Mouse (Mus musculus) embryonic facial prominence, embryonic 13.5 days (tissue): ENCODE measurements around the gene Dusp27. TPM values are rescaled to one million over a fixed set of nuclear protein-coding genes. Genes with fewer than 3 reads are reported as not detected.
A peak's percentile ranks its signal among the peaks of the same experiment; 100 is the strongest.

Experiments used
- ATAC-seq: fragments of 200-750 bp; cut with Nextera tagmentation; 2 replicates; pipeline ENCODE4 v1.8.0; 2017; ENCODE audit warnings: low read depth; ENCODE audit not compliant: insufficient number of reproducible peaks, insufficient read depth, low FRiP score, low TSS enrichment
- H3K27ac ChIP-seq: fragments of 300-500 bp; sonication (generic); 2 replicates; pipeline ENCODE4 v1.5.1; 2015; ENCODE audit warnings: moderate library complexity, mild to moderate bottlenecking, inconsistent platforms
- H3K27me3 ChIP-seq: fragments of 300-500 bp; sonication (generic); 2 replicates; pipeline ENCODE4 v1.6.1; 2015; ENCODE audit warnings: mild to moderate bottlenecking, inconsistent platforms
- H3K36me3 ChIP-seq: fragments of 300-500 bp; sonication (generic); 2 replicates; pipeline ENCODE4 v1.6.1; 2015; ENCODE audit warnings: mild to moderate bottlenecking, inconsistent platforms
- H3K4me1 ChIP-seq: fragments of 300-500 bp; sonication (generic); 2 replicates; pipeline ENCODE4 v1.6.1; 2015; ENCODE audit warnings: inconsistent platforms
- H3K4me2 ChIP-seq: fragments of 300-500 bp; sonication (generic); 2 replicates; pipeline ENCODE4 v1.6.1; 2015; ENCODE audit warnings: moderate library complexity, mild to moderate bottlenecking, inconsistent platforms
- H3K4me3 ChIP-seq: fragments of 300-500 bp; sonication (generic); 2 replicates; pipeline ENCODE4 v1.5.1; 2015; ENCODE audit warnings: mild to moderate bottlenecking, inconsistent platforms
- H3K9ac ChIP-seq: fragments of 300-500 bp; sonication (generic); 2 replicates; pipeline ENCODE4 v1.6.1; 2015; ENCODE audit warnings: mild to moderate bottlenecking, inconsistent platforms
- H3K9me3 ChIP-seq: fragments of 300-500 bp; sonication (generic); 2 replicates; pipeline ENCODE4 v1.6.1; 2016; ENCODE audit warnings: inconsistent platforms
- WGBS: fragments of 180-500 bp; shearing (Covaris S2); methylation state at CpG from one replicate; pipeline ENCODE4 v1.1.7; 2015; ENCODE audit warnings: mixed read lengths; 5-methylcytosine and 5-hydroxymethylcytosine counted together
- polyA plus RNA-seq: library from polyadenylated mRNA; unstranded; fragments of >200 nt; fragmentation: Nextera tagmentation; extraction: Ambion mirVana; gene quantifications from 2 replicates; pipeline ENCODE4 v1.2.1, GENCODE M21; 2015

Dusp27 gene
- polyA plus RNA-seq, 1 experiment from 2014 or later, result 2.6 TPM

DNA sequence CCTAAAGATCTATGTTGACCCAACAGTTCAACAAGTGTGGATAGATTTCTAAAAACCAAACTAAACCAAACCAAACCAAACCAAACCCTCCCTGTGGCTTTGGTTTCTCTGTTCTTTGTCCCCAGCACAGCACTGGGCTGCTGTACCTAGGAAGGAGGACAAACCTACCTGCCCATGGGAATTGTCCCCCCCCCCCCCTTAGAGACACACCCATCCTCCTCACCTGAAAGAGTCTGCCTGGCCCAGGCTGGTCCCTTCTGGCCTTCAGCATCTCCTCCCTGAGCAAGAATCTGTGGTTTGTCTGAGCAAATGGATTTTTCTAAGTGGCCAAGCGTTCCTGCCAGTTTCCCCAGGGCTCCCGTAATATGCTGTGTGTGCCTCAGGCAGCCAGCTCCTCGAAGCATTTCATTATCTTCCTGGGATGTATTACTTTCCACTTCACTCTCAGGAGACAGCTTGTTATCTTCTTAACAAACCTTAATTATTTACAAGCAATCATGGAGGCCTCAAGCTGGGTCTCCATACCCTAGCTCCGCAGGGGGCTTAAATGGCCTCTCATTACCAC, 12.0 kb upstream of the Dusp27 start:
- Histone ChIP-seq H3K36me3 (no peaks in the 10 kb centered on the region), H3K4me1 (no peaks in the 10 kb centered on the region), H3K4me3 (no peak overlapping the region), H3K9me3 (no peaks in the 10 kb centered on the region), H3K27ac (no peak overlapping the region), H3K27me3 (no peaks in the 10 kb centered on the region; the same call in 1 of the 2 replicates), H3K9ac (no peak overlapping the region), H3K4me2 (no peak overlapping the region)
- no peak for ATAC-seq
- WGBS, result 39% methylated on average over 4 of the region's 4 CpGs

DNA sequence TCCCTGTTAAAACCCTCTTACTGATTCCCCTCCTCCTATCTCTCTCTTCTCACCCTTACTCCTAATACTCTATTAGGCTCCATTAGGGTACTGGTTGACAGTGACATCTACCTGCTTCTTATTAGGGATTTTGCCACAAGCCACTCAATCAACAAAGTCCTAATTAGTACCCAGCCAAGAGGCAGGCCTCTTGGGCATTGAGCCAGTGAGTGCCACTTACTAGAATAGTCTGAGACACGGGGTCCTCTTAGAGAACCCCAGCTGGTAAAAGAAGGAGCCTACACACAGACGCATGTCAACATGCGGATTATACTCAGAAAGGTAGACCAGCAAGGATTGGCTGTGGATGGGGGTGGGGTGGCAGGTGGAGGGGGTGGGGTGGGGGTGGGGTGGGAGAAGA, 11.4 kb upstream of the Dusp27 start:
- Histone ChIP-seq H3K9me3 (no peaks in the 10 kb centered on the region), H3K36me3 (no peaks in the 10 kb centered on the region), H3K4me2 (no peak overlapping the region), H3K27me3 (no peaks in the 10 kb centered on the region; the same call in 1 of the 2 replicates), H3K4me3 (no peak overlapping the region), H3K4me1 (no peaks in the 10 kb centered on the region), H3K9ac (no peak overlapping the region), H3K27ac (no peak overlapping the region)
- 81% methylated on average over 3 of the region's 3 CpGs for WGBS
- no peak for ATAC-seq

GRCm38 (mm10) chr1:166138136-166138535, 10.4 kb upstream of the Dusp27 start:
- WGBS, result 63% methylated on average over 13 of the region's 13 CpGs
- Histone ChIP-seq H3K4me1 (no peaks in the 10 kb centered on the region), H3K9me3 (no peaks in the 10 kb centered on the region), H3K9ac (no peak overlapping the region), H3K27ac (no peak overlapping the region), H3K4me3 (no peak overlapping the region), H3K36me3 (no peaks in the 10 kb centered on the region), H3K27me3 (no peaks in the 10 kb centered on the region; the same call in 1 of the 2 replicates), H3K4me2 (no peak overlapping the region)
- ATAC-seq, result 0 out of 2 replicates have a peak, but pooled peaks have one; percentile 8

DNA sequence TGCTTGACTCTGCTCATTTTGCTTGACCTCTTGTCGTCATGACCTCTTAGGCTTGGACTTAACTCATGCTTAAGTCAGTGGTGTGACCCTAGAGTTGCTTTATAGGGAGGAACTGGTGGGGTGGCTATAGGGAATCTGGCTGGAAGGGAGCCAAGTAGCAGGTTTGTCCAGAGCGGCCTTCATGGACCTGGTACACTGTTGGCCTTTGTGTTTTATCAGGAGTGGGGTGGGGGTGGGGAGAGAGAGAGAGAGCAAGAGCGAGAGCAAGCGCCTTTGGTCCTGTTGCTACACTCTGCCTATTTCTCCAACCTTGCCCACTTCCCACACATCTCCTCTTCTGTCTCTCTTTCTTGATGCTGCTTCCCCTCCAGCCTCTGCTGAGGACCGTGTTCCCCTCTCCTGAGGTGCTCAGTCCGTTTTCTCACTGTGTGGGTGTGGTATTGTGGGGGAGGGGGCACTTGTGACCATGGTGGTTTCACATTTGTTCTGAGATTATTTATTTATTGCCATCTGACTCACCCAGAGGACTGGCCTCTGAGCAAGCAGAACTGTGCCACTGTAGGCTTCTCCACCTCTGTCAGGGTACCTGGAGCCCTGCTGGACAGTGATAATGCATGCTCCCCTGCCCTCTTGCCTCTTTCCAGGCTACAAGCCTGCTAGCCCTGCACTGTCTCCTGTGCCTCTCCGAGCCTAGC, 9.7 kb upstream of the Dusp27 start:
- Histone ChIP-seq H3K9ac (no peak overlapping the region), H3K27me3 (no peaks in the 10 kb centered on the region; the same call in 1 of the 2 replicates), H3K4me2 (no peak overlapping the region), H3K4me1 (peaks cover 2% of the 10 kb centered on the region), H3K36me3 (no peaks in the 10 kb centered on the region), H3K4me3 (no peak overlapping the region), H3K27ac (no peak overlapping the region), H3K9me3 (no peaks in the 10 kb centered on the region)
- whole genome bisulfite sequencing, result 75% methylated on average over 7 of the region's 7 CpGs
- 0 out of 2 replicates have a peak, but pooled peaks have one; percentile 15 for ATAC-seq

DNA sequence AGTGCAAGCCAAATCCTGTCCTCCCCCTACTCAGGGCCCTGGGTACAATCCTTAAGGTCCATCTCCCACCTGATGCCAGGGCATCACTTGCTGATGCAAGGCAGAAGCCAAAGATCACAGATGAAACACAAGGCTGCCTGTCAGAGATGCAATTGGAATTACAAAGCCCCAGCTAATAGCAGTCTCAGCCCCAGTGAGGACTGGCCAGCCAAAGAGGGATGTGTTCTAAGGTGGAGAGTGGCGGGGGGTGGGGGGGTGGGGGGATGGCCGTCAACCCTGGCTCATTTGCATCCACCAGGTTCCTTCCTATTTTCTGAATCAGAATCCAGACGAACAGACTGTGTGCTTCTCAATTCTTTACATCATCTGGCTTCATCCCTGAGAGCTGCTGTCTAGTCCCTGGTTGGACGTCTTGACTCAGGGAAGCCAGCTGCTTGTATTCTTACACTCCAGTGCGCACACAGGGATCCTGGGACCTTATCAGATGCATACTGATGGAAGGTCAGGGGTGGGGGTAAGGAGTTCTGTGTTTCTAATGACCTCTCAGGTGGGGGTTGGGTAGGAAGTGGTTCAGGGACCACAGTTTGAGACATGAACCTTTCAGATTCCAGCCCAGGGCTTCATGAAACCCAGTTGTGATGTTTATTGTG, 7.5 kb upstream of the Dusp27 start:
- Histone ChIP-seq H3K27ac (no peak overlapping the region), H3K4me3 (no peak overlapping the region), H3K4me1 (peaks cover 22% of the 10 kb centered on the region), H3K27me3 (no peaks in the 10 kb centered on the region; the same call in 1 of the 2 replicates), H3K9me3 (no peaks in the 10 kb centered on the region), H3K9ac (no peak overlapping the region), H3K36me3 (no peaks in the 10 kb centered on the region), H3K4me2 (no peak overlapping the region)
- WGBS, result 47% methylated on average over 5 of the region's 5 CpGs
- ATAC-seq, result no peak

DNA sequence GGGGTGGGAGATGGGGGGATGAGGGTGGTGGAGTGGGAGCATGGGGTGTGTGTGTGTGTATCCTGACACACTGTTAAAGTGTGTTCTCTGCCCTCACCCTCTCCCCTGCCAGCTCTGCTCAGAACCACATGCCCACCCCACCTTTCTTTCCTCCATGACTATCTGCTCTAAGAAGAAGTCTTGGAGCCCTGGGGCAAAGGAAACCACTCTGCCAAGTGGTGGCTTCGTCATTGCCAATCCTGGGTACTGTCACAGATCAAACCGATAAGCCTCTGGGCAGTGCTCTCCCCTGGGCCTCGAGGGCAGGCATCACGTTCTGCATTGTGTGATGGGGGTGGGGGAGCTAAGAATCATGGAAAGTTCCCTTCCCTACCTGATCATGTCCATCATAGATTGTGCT, 4.6 kb upstream of the Dusp27 start:
- WGBS, result 36% methylated on average over 4 of the region's 4 CpGs
- peaks cover 39% of the 10 kb centered on the region for H3K4me1 ChIP-seq
- no peak overlapping the region for H3K9ac ChIP-seq
- H3K4me2 ChIP-seq, result no peak overlapping the region
- no peak for ATAC-seq
- H3K27me3 ChIP-seq, result no peaks in the 10 kb centered on the region
- no peaks in the 10 kb centered on the region for H3K36me3 ChIP-seq
- H3K9me3 ChIP-seq, result no peaks in the 10 kb centered on the region
- H3K4me3 ChIP-seq, result no peak overlapping the region
- no peak overlapping the region for H3K27ac ChIP-seq

DNA sequence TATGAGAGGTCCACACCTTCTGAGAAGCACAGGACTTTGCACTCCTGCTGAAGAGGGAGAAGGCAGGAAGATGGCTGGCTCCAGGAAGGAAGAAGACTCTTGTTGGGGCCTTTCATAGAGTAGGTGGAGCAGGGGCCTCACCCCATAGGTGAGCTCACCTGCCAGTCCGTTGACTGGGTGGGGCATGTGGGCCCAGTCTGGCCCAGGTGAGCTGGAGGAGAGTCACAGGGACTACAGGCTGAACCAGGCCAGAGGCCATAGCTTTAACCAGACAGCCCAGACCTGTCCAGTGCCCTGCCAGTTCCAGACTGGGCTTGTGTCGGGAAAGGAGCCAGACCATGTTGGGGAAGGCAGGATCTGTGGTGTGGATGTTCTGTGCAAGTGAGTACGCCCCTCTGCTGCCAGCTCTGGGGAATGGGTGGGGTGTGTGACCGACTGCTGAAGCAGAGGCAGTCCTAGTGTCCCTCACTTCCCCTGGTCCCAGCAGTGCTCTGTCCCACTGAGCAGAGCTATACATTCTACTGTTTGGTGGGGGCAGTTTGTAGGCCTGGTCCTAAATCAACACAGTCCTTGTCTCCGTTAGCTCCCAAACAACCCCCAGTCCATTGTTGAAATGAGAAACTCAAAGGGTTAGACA, 2.6 kb upstream of the Dusp27 start, which contains the start of gene Gpa33:
Gpa33 (plus strand) TSS at position 15 of the 637 bp plus-strand sequence.
- Histone ChIP-seq H3K9ac (no peak within 1 kb of the TSS), H3K4me3 (no peak within 1 kb of the TSS), H3K27me3 (no peaks in the 10 kb centered on the region), H3K9me3 (no peaks in the 10 kb centered on the region), H3K27ac (no peak within 1 kb of the TSS), H3K36me3 (no peaks in the 10 kb centered on the region), H3K4me1 (peaks cover 46% of the 10 kb centered on the region), H3K4me2 (no peak within 1 kb of the TSS)
- ATAC-seq, result no peak
- WGBS, result 85% methylated on average over 5 of the region's 5 CpGs

DNA sequence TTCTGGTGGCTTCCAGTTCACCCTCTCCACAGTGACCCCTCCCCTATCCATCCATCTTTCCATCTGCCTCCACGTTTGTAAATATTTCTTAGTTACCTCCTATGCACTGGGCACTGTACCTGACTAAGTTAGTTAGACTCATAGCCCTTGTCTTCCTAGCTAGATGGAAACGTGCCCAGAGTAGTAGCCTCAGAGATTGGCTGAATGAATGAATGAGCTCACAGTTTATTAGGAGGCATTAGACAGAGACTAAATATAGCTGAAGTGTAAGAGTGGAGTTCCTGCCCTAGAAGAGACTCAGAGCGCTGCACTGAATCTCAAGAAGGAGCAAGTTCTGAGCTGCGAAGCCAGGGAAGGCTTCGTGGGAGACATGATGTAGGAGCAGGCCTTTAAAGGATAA, 829 bp upstream of the Dusp27 start:
- H3K9ac ChIP-seq, result no peak overlapping the region
- peaks cover 46% of the 10 kb centered on the region for H3K4me1 ChIP-seq
- WGBS, result 84% methylated on average over 5 of the region's 5 CpGs
- ATAC-seq, result no peak
- H3K27me3 ChIP-seq, result no peaks in the 10 kb centered on the region
- H3K27ac ChIP-seq, result no peak overlapping the region
- H3K9me3 ChIP-seq, result no peaks in the 10 kb centered on the region
- no peak overlapping the region for H3K4me2 ChIP-seq
- no peak overlapping the region for H3K4me3 ChIP-seq
- no peaks in the 10 kb centered on the region for H3K36me3 ChIP-seq

GRCm38 (mm10) chr1:166126795-166127194, 927 bp downstream of the Dusp27 start:
- H3K27me3 ChIP-seq, result no peaks in the 10 kb centered on the region
- H3K4me3 ChIP-seq, result 0 out of 2 replicates have a peak overlapping the region, but pooled peaks have one; percentile 9
- H3K4me1 ChIP-seq, result peaks cover 38% of the 10 kb centered on the region
- H3K9ac ChIP-seq, result no peak overlapping the region
- no peaks in the 10 kb centered on the region for H3K36me3 ChIP-seq
- no peak for ATAC-seq
- H3K4me2 ChIP-seq, result peak overlapping the region; percentile 44
- H3K9me3 ChIP-seq, result no peaks in the 10 kb centered on the region
- WGBS, result 51% methylated on average over 9 of the region's 9 CpGs
- H3K27ac ChIP-seq, result no peak overlapping the region

- Histone ChIP-seq H3K4me2 (no peak overlapping the region), H3K27ac (no peak overlapping the region), H3K27me3 (no peaks in the 10 kb centered on the region), H3K36me3 (no peaks in the 10 kb centered on the region), H3K9ac (no peak overlapping the region), H3K4me3 (no peak overlapping the region), H3K9me3 (no peaks in the 10 kb centered on the region), H3K4me1 (peaks cover 33% of the 10 kb centered on the region)
- ATAC-seq, result no peak
- WGBS, result 84% methylated on average over 6 of the region's 6 CpGs
Measured at GRCm38 (mm10) chr1:166126290-166126689, 1.4 kb downstream of the Dusp27 start.

GRCm38 (mm10) chr1:166124932-166125593, 2.7 kb downstream of the Dusp27 start:
- H3K4me3 ChIP-seq, result no peak overlapping the region
- H3K4me1 ChIP-seq, result peaks cover 24% of the 10 kb centered on the region
- no peak overlapping the region for H3K4me2 ChIP-seq
- H3K27me3 ChIP-seq, result no peaks in the 10 kb centered on the region
- ATAC-seq, result no peak
- H3K9ac ChIP-seq, result no peak overlapping the region
- H3K9me3 ChIP-seq, result no peaks in the 10 kb centered on the region
- no peak overlapping the region for H3K27ac ChIP-seq
- no peaks in the 10 kb centered on the region for H3K36me3 ChIP-seq
- 71% methylated on average over 8 of the region's 8 CpGs for WGBS
